Mouse (Mus musculus) kidney, embryonic 15.5 days (tissue): ENCODE measurements around the gene Mfsd4b2. TPM values are rescaled to one million over a fixed set of nuclear protein-coding genes. Genes with fewer than 3 reads are reported as not detected.

Source experiments
- polyA plus RNA-seq: library from polyadenylated mRNA; unstranded; fragments of >200 nt; fragmentation: Nextera tagmentation; extraction: Ambion mirVana; gene quantifications from 2 replicates; pipeline ENCODE4 v1.2.1, GENCODE M21; 2015

The Mfsd4b2 gene
- polyA plus RNA-seq, 1 experiment from 2014 or later: not detected

Other genes starting within 250 kb of the Mfsd4b2 start
- gene Rev3l, start 194.8 kb downstream of the Mfsd4b2 start, polyA plus RNA-seq: 14.8 and 15.5 TPM in 2 replicates
- 5.6 and 5.7 TPM in 2 replicates for gene Mfsd4b4, start 27.7 kb downstream of the Mfsd4b2 start, polyA plus RNA-seq
- gene Mfsd4b3, start 33.2 kb upstream of the Mfsd4b2 start, polyA plus RNA-seq: 1.5 and 1.9 TPM in 2 replicates
- 3.3 and 4.1 TPM in 2 replicates for gene Mfsd4b5, start 59.7 kb upstream of the Mfsd4b2 start, polyA plus RNA-seq
- gene Mfsd4b1, start 98.3 kb upstream of the Mfsd4b2 start, polyA plus RNA-seq: 5.1 and 5.8 TPM in 2 replicates
- 12.5 and 12.7 TPM in 2 replicates for gene Slc16a10, start 215.3 kb upstream of the Mfsd4b2 start, polyA plus RNA-seq